Mouse (Mus musculus): ENCODE measurements around the gene Scrg1.
"Not testable (repeated sequence)": the region's sequence is repeated elsewhere in the genome, so short reads cannot be mapped to it uniquely, and the experiment has no call there.

Scrg1 gene

GRCm38 (mm10) chr8:57511316-57512118 lies 55.8 kb downstream of the Scrg1 start, which contains the start of gene Hmgb2:
Hmgb2 (plus strand) TSS chr8:57511907.
- DNase-seq: peak; percentile 100

- DNase-seq: no peak
These were observed 56.7 kb downstream of the Scrg1 start for GRCm38 (mm10) chr8:57512141-57513056.

GRCm38 (mm10) chr8:57513178-57513661 lies 57.5 kb downstream of the Scrg1 start:
- not testable (repeated sequence) for DNase-seq

- not testable (repeated sequence) for DNase-seq
These were observed 61.0 kb downstream of the Scrg1 start for GRCm38 (mm10) chr8:57516685-57517084.

GRCm38 (mm10) chr8:57517723-57518122 lies 62.0 kb downstream of the Scrg1 start:
- no peak for DNase-seq

GRCm38 (mm10) chr8:57520186-57520786 lies 64.6 kb downstream of the Scrg1 start:
- DNase-seq: no peak

Measured in retina, postnatal 1 day (tissue).